Mouse (Mus musculus) lung, embryonic 16.5 days (tissue): ENCODE measurements at regions not wholly inside any gene's neighbourhood (a gene's known extent, or its start where the extent isn't known, plus 50 kb on each side); places are given as distances from the start of the nearest gene placed in this dataset.
A peak's percentile ranks its signal among the peaks of the same experiment; 100 is the strongest.

Experiments
- ATAC-seq: fragments of 200-750 bp; cut with Nextera tagmentation; 2 replicates; pipeline ENCODE4 v1.8.0; 2017; ENCODE audit warnings: low read depth, mild to moderate bottlenecking, moderate library complexity
- H3K27ac ChIP-seq: fragments of 300-500 bp; sonication (generic); 2 replicates; pipeline ENCODE4 v1.5.1; 2014; ENCODE audit warnings: mild to moderate bottlenecking, control low read depth, low read length
- H3K27me3 ChIP-seq: fragments of 300-500 bp; sonication (generic); 2 replicates; pipeline ENCODE4 v1.6.1; 2014; ENCODE audit warnings: low read depth, low read length, mixed read lengths; ENCODE audit not compliant: control insufficient read depth, insufficient read depth
- H3K36me3 ChIP-seq: fragments of 300-500 bp; sonication (generic); 2 replicates; pipeline ENCODE4 v1.6.1; 2014; ENCODE audit warnings: low read length; ENCODE audit not compliant: control insufficient read depth, insufficient read depth
- H3K4me1 ChIP-seq: fragments of 300-500 bp; sonication (generic); replicated peaks from 2 replicates; pipeline ENCODE4 v1.6.1; 2014; ENCODE audit warnings: low read length, mixed read lengths; ENCODE audit not compliant: control insufficient read depth, insufficient read depth
- H3K4me2 ChIP-seq: fragments of 300-500 bp; sonication (generic); 2 replicates; pipeline ENCODE4 v1.6.1; 2014; ENCODE audit warnings: low read depth, low read length, control low read depth
- H3K4me3 ChIP-seq: fragments of 300-500 bp; sonication (generic); 2 replicates; pipeline ENCODE4 v1.5.1; 2014; ENCODE audit warnings: mild to moderate bottlenecking, low read length, control low read depth
- H3K9ac ChIP-seq: fragments of 300-500 bp; sonication (generic); 2 replicates; pipeline ENCODE4 v1.6.1; 2014; ENCODE audit warnings: low read length, control low read depth
- H3K9me3 ChIP-seq: fragments of 300-500 bp; sonication (generic); 2 replicates; pipeline ENCODE4 v1.6.1; 2016; ENCODE audit warnings: low read length; ENCODE audit not compliant: control insufficient read depth
- WGBS: fragments of 180-500 bp; shearing (Covaris S2); extraction: QIAGEN DNeasy Blood & Tissue Kit; methylation state at CpG from one replicate; pipeline ENCODE4 v1.1.7; 2014; 5-methylcytosine and 5-hydroxymethylcytosine counted together

- H3K36me3 ChIP-seq = no peaks in the 10 kb centered on the region
- H3K4me1 ChIP-seq = no peaks in the 10 kb centered on the region
- 75% methylated on average over 6 of the region's 6 CpGs for WGBS
- H3K4me2 ChIP-seq = no peak overlapping the region
- no peaks in the 10 kb centered on the region for H3K9me3 ChIP-seq
- H3K27ac ChIP-seq = no peak overlapping the region
- H3K9ac ChIP-seq = no peak overlapping the region
- no peak overlapping the region for H3K4me3 ChIP-seq
- no peaks in the 10 kb centered on the region for H3K27me3 ChIP-seq
- no peak for ATAC-seq
These were observed 463.4 kb downstream of the Zfp704 start for GRCm38 (mm10) chr3:9146481-9146880.

DNA sequence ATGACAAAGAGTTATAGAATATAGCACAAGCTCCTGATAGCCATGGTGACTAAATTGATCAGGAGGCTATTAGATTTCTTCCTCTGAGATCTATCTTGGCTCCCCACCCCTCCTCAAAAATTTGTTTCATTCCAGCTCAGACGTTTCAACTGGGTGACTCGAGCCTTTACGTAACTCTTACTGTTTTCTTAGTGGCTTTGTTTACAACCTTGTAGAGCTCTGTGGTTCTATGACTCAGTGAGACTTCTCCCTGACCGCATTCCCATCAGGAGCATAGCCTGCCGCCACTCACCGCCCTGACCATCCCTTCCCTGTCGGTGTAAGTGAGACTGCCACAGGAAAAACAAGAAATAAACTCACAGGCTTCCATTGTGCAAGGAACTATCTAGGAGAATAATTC, 464.3 kb downstream of the Zfp704 start:
- H3K9me3 ChIP-seq = no peaks in the 10 kb centered on the region
- WGBS = 73% methylated on average over 7 of the region's 7 CpGs
- H3K27ac ChIP-seq = no peak overlapping the region
- no peaks in the 10 kb centered on the region for H3K27me3 ChIP-seq
- H3K4me3 ChIP-seq = no peak overlapping the region
- no peak overlapping the region for H3K9ac ChIP-seq
- H3K4me2 ChIP-seq = no peak overlapping the region
- H3K36me3 ChIP-seq = no peaks in the 10 kb centered on the region
- no peak for ATAC-seq
- no peaks in the 10 kb centered on the region for H3K4me1 ChIP-seq

DNA sequence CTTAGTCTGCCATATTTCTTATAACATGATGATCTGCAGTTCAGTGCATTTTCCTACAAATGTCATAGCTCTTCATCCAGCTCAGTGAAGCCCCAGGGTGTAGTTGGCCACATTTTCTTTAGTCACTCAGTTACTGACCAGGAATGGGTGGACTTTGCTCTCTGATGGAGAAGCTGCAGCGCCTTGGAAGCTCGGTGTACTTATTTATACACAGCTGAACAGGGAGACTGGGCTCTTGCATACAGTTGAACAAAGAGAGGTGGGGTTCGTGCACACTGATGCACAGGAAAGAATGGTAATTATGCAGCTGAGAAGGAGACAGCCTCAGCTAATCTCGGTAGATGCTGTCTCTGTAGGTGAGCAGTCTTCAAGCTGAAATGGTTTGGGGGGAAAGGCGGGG, 468.0 kb downstream of the Zfp704 start:
- no peak for ATAC-seq

DNA sequence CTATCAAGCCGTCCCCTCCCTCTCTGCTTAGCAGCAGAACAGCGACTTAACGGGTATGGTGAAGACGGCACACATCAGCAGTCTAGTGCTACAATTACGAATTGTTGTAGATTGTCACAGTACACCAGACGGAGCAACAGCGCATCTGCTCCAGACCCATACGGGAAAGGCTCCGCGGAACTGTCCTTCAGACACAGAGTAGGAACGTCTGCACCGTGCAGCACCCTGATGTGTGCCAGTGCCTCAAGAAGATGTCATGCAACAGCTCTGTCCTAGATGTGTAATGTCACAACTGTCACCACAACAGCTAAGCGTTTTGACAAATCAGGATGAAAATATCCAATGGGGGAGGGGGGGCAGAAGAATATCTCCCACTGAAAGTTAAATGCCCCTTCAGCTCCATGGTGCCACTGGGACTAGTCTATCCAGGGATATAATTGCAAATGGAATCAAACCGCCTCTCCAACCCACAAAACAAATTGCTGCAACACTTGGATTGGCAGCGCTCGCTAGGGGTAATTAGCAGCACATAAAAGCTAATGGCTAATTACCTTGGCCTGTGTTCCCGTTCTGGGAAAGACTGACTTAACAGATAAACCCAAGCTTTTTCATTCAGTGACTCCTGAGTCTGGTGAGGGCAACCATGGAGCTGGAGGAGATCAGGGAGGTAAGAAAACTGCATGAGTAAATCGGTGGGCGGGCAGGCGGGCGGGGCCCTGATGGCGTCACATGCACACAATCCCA, 472.6 kb downstream of the Zfp704 start:
- Histone ChIP-seq H3K9ac (no peak overlapping the region), H3K27me3 (no peaks in the 10 kb centered on the region), H3K9me3 (no peaks in the 10 kb centered on the region), H3K4me2 (no peak overlapping the region), H3K4me1 (no peaks in the 10 kb centered on the region), H3K36me3 (no peaks in the 10 kb centered on the region), H3K4me3 (no peak overlapping the region), H3K27ac (no peak overlapping the region)
- WGBS = 82% methylated on average over 22 of the region's 22 CpGs
- ATAC-seq = no peak

More for the DNA sequence above, 468.0 kb downstream of the Zfp704 start:
- no peaks in the 10 kb centered on the region for H3K9me3 ChIP-seq
- no peaks in the 10 kb centered on the region for H3K4me1 ChIP-seq
- no peak overlapping the region for H3K4me3 ChIP-seq
- no peak overlapping the region for H3K4me2 ChIP-seq
- no peaks in the 10 kb centered on the region for H3K27me3 ChIP-seq
- H3K27ac ChIP-seq = no peak overlapping the region
- 73% methylated on average over 5 of the region's 5 CpGs for WGBS
- no peaks in the 10 kb centered on the region for H3K36me3 ChIP-seq
- no peak overlapping the region for H3K9ac ChIP-seq

GRCm38 (mm10) chr3:9133991-9134390, 475.9 kb downstream of the Zfp704 start:
- Histone ChIP-seq H3K9me3 (no peaks in the 10 kb centered on the region), H3K27me3 (no peaks in the 10 kb centered on the region), H3K4me2 (no peak overlapping the region), H3K4me3 (no peak overlapping the region), H3K4me1 (no peaks in the 10 kb centered on the region), H3K36me3 (no peaks in the 10 kb centered on the region), H3K9ac (no peak overlapping the region), H3K27ac (no peak overlapping the region)
- WGBS = 63% methylated on average over 12 of the region's 12 CpGs
- no peak for ATAC-seq

DNA sequence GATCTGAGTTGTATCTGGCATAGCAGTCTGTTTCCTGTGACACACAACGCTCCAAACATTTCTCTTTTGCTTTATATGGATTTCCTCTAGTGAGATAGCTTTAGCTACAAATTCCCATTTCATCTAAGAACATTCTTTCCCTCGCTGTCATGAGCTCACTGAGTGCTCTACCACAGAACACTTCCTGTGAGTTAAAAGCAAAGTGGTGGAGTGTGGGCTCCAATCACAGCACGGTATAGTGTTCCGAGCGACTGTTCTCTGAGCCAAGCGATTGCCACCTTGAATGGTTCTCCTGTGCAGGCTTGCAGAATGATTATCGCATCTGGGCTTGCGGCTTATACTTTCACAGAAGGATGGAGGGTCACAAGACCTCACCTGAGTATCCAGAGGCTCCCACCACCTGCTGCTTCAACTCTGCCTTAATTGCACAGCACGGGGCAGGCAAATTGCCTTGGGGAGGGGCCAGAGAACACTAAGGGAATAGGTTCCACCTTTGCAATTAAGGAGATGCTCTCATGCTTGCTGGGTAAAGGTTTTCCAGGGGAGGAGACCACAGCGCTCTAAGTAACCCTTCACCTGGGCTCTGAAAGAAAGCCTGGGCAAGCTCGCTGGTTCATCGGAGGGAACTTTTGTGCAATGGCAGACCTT, 477.7 kb downstream of the Zfp704 start:
- H3K27me3 ChIP-seq = no peaks in the 10 kb centered on the region
- H3K9me3 ChIP-seq = no peaks in the 10 kb centered on the region
- no peak overlapping the region for H3K4me3 ChIP-seq
- no peaks in the 10 kb centered on the region for H3K36me3 ChIP-seq
- 68% methylated on average over 12 of the region's 12 CpGs for WGBS
- H3K4me2 ChIP-seq = no peak overlapping the region
- H3K27ac ChIP-seq = no peak overlapping the region
- ATAC-seq = no peak
- no peaks in the 10 kb centered on the region for H3K4me1 ChIP-seq
- no peak overlapping the region for H3K9ac ChIP-seq

GRCm38 (mm10) chr3:9131366-9131765, 478.5 kb downstream of the Zfp704 start:
- ATAC-seq = no peak
- no peak overlapping the region for H3K4me3 ChIP-seq
- H3K27me3 ChIP-seq = no peaks in the 10 kb centered on the region
- H3K36me3 ChIP-seq = no peaks in the 10 kb centered on the region
- no peak overlapping the region for H3K27ac ChIP-seq
- H3K9me3 ChIP-seq = no peaks in the 10 kb centered on the region
- WGBS = 56% methylated on average over 4 of the region's 4 CpGs
- no peak overlapping the region for H3K9ac ChIP-seq
- H3K4me1 ChIP-seq = no peaks in the 10 kb centered on the region
- H3K4me2 ChIP-seq = no peak overlapping the region

DNA sequence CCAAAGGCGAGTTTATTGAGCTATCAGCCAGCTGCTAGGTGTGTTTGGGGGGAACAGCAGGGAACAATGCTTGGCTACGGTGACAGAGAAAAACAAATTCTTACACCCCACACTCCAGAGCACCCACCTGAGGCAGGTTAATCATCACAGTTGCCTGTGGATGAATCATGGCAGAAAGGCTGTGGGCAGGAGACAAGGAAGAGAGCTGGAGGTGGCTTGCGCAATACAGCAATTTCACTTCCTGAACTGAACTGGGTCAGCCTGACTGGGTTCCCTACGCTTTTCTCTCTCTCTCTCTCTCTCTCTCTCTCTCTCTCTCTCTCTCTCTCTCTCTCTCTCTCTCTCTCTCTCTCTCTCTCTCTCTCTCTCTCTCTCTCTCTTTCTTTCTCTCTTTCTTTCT, 481.5 kb downstream of the Zfp704 start:
- Histone ChIP-seq H3K4me3 (no peak overlapping the region), H3K9ac (no peak overlapping the region), H3K27me3 (no peaks in the 10 kb centered on the region), H3K27ac (no peak overlapping the region), H3K4me2 (no peak overlapping the region), H3K9me3 (no peaks in the 10 kb centered on the region), H3K36me3 (no peaks in the 10 kb centered on the region), H3K4me1 (no peaks in the 10 kb centered on the region)
- 76% methylated on average over 4 of the region's 4 CpGs for WGBS
- ATAC-seq = no peak

- no peaks in the 10 kb centered on the region for H3K4me1 ChIP-seq
- H3K9ac ChIP-seq = no peak overlapping the region
- H3K27me3 ChIP-seq = no peaks in the 10 kb centered on the region
- no peak overlapping the region for H3K4me2 ChIP-seq
- H3K9me3 ChIP-seq = no peaks in the 10 kb centered on the region
- H3K36me3 ChIP-seq = no peaks in the 10 kb centered on the region
- ATAC-seq = peak; percentile 54
- H3K4me3 ChIP-seq = no peak overlapping the region
- H3K27ac ChIP-seq = no peak overlapping the region
- 35% methylated on average over 5 of the region's 5 CpGs for WGBS
These were observed 486.8 kb downstream of the Zfp704 start for GRCm38 (mm10) chr3:9123079-9123478.
